Mouse (Mus musculus): ENCODE data around the gene Mcpt2. TPM values are rescaled to one million over a fixed set of nuclear protein-coding genes. Genes with fewer than 3 reads are reported as not detected.
"Not testable (repeated sequence)": the region's sequence is repeated elsewhere in the genome, so short reads cannot be mapped to it uniquely, and the experiment has no call there.

Gene Mcpt2
- not detected for total RNA-seq (2021)
- long read RNA-seq, experiment 1: 0 reads
- long read RNA-seq, experiment 2: 0 reads

DNA sequence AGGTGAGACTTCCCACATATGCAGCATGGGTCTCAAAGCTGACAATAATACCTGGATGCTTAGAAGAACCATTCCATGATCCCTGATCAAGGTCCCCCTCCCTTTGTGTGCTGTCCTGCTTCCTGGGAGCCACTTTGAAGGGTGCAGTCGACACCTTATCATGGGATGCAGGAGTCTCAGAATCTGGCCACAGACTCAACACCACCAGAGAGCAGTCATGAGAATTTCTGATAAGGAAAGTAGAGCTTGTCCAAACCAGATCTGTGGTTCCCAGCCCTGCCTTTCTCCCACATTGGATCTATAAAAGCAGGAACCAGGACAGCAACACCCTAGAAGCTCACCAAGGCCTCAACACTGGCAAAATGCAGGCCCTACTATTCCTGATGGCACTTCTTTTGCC is at the start of gene Mcpt2:
Mcpt2 (plus strand) TSS at position 250 of the 400 bp plus-strand sequence.
- DNase-seq; intact Hi-C loops (cut with DNase I): not testable (repeated sequence)

- intact Hi-C loops (cut with DNase I): no loop called here
- DNase-seq: no peak
Observed at GRCm38 (mm10) chr14:56013147-56013546, 28.7 kb upstream of the Mcpt2 start.

GRCm38 (mm10) chr14:56013924-56014323 is 27.9 kb upstream of the Mcpt2 start:
- intact Hi-C loops (cut with DNase I): no loop called here
- no peak for DNase-seq

GRCm38 (mm10) chr14:56017671-56018070 is 24.2 kb upstream of the Mcpt2 start, which contains the start of gene Mcpt1:
Gene Mcpt1, plus strand, starts transcription at chr14:56017971.
- DNase-seq; intact Hi-C loops (cut with DNase I): not testable (repeated sequence)

- DNase-seq: no peak
- intact Hi-C loops (cut with DNase I): no loop called here
Observed at GRCm38 (mm10) chr14:56019446-56019845, 22.4 kb upstream of the Mcpt2 start.

GRCm38 (mm10) chr14:56021305-56021704 is 20.5 kb upstream of the Mcpt2 start:
- DNase-seq; intact Hi-C loops (cut with DNase I): not testable (repeated sequence)

- DNase-seq; intact Hi-C loops (cut with DNase I): not testable (repeated sequence)
Observed at GRCm38 (mm10) chr14:56030395-56030794, 11.4 kb upstream of the Mcpt2 start, which contains the start of gene Mcpt9. Gene Mcpt9, minus strand, starts transcription at chr14:56030495.

DNA sequence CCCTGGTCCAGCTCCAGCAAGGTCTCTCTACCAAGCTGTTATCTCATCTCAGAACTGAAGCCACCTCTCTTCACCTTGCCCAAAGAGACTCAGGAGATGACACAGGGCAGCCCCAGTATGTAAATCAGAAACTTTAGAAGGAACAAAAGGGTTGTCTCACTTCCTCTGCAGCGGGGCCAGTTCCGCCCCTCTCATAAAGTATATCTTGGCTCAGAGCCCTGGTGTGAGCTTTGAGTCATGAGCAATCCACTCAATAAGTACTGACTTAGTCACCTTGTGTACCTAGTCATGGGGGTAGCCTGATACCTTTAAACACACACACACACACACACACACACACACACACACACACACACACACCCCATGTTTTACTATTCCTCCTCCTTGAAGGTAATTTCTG is 7.4 kb upstream of the Mcpt2 start:
- intact Hi-C loops (cut with DNase I): no loop called here
- DNase-seq: no peak

- no peak for DNase-seq
- intact Hi-C loops (cut with DNase I): no loop called here
Observed at GRCm38 (mm10) chr14:56055408-56055807, 13.6 kb downstream of the Mcpt2 start.

GRCm38 (mm10) chr14:56057722-56058121 is 15.9 kb downstream of the Mcpt2 start:
- intact Hi-C loops (cut with DNase I): no loop called here
- no peak for DNase-seq

GRCm38 (mm10) chr14:56062213-56062612 is 20.4 kb downstream of the Mcpt2 start, which contains the start of gene Mcpt4:
Gene Mcpt4, minus strand, starts transcription at chr14:56062313.
- intact Hi-C loops (cut with DNase I): not testable (repeated sequence)

DNA sequence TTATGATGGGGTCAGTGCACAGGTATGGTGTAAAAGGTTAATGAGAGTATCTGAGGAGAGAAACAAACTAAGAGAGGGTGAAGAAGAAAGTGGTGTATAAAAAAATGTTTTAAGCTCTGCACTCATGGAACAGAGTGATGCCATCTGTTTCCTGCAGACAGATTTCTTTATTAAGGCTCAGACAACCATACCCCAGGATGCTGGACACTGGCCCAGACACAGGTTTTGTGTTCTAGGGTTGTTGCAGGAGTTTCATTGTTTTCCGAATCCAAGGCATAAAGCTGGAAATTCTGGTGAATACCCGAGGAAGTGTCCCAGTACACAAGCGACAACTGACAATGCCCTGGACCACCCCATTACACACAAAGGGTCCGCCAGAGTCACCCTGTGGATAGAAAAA is 40.2 kb downstream of the Mcpt2 start:
- DNase-seq: no peak
- intact Hi-C loops (cut with DNase I): no loop called here

More at GRCm38 (mm10) chr14:56062213-56062612, 20.4 kb downstream of the Mcpt2 start, which contains the start of gene Mcpt4:
- not testable (repeated sequence) for DNase-seq

- no peak for DNase-seq
- intact Hi-C loops (cut with DNase I): no loop called here
Observed at GRCm38 (mm10) chr14:56085167-56085566, 43.3 kb downstream of the Mcpt2 start, which contains the start of gene Mcpt8. Gene Mcpt8, minus strand, starts transcription at chr14:56085273.

DNA sequence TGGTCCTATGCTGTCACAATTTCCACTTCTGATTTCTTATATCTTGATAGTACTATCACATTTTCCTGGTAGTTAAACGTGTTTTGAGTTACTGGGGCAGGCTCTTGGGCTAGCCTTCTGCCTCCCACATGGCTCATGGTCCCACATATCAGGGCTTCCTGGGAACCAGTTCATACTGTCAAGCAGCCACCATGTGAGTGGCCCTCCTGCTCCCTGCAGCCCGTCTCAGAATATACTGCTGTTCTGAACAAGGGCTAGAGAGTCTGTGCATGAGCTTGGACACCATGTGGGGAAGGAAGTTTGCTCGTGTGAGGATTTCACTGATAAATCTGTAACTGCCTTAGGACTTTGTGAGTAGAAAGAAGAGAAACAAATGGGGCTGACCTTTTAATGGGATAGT is 44.9 kb downstream of the Mcpt2 start:
- intact Hi-C loops (cut with DNase I): no loop called here
- DNase-seq: no peak

DNA sequence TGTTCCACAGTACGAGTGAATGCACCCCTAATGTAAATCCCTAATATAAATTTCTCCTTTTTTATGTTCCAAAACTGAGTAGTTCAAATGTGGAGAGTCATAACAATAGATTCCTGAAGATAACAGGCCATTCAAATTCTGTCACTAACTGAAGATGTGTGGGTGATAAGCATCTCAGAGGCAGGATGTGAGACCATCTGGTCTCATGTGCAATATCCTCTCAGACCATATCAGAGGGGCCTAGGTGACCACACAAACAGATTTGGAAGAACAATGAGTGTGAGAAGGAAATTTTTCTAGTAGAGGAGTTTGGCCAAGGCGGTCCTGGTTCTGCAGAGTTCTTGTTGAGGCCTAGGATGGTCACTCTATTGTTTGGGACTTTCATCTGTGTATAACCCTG is 51.5 kb downstream of the Mcpt2 start:
- intact Hi-C loops (cut with DNase I): no loop called here
- no peak for DNase-seq

Small RNA genes within 50 kb of the gene (microRNA-seq; reads per million reads assigned to microRNA genes)
- 0 reads per million in 2 experiments for gene Mir6949

Other genes with a start within 250 kb of the Mcpt2 start
- 1 to 10 TPM; 7.0 to 9.2 TPM for gene Nfatc4, start 218.9 kb upstream of the Mcpt2 start, total RNA-seq (2021)
- 10 to 100 TPM; 13.6 to 15.8 TPM for gene Nynrin, start 188.0 kb upstream of the Mcpt2 start, total RNA-seq (2021)
- under 1 TPM; 0.10 TPM for gene Cbln3, start 157.6 kb upstream of the Mcpt2 start, total RNA-seq (2021)
- 10 to 100 TPM; 13.4 to 14.3 TPM for gene Khnyn, start 157.1 kb upstream of the Mcpt2 start, total RNA-seq (2021)
- 10 to 100 TPM; 71.5 to 78.4 TPM for gene Sdr39u1, start 141.7 kb upstream of the Mcpt2 start, total RNA-seq (2021)
- 1 to 10 TPM; 4.4 to 5.1 TPM for gene Cma1, start 97.4 kb upstream of the Mcpt2 start, total RNA-seq (2021)
- not detected for gene Cma2, start 91.1 kb upstream of the Mcpt2 start, total RNA-seq (2021)
- gene Mcpt1, start 24.1 kb upstream of the Mcpt2 start, total RNA-seq (2021): not detected
- not detected for gene Mcpt9, start 11.5 kb upstream of the Mcpt2 start, total RNA-seq (2021)
- 1 to 10 TPM; 2.8 to 3.2 TPM for gene Mcpt4, start 20.3 kb downstream of the Mcpt2 start, total RNA-seq (2021)
- gene Mcpt8, start 43.2 kb downstream of the Mcpt2 start, total RNA-seq (2021): not detected
- not detected for gene Ctsg, start 60.5 kb downstream of the Mcpt2 start, total RNA-seq (2021)
- not detected for gene Gzme, start 78.6 kb downstream of the Mcpt2 start, total RNA-seq (2021)
- gene Gzmd, start 90.6 kb downstream of the Mcpt2 start, total RNA-seq (2021): not detected
- not detected for gene Gzmg, start 117.5 kb downstream of the Mcpt2 start, total RNA-seq (2021)
- not detected for gene Gzmn, start 132.6 kb downstream of the Mcpt2 start, total RNA-seq (2021)
- not detected for gene Gzmf, start 169.4 kb downstream of the Mcpt2 start, total RNA-seq (2021)
- not detected for gene Gzmc, start 192.6 kb downstream of the Mcpt2 start, total RNA-seq (2021)
- gene Gzmb, start 220.2 kb downstream of the Mcpt2 start, total RNA-seq (2021): not detected